Mouse (Mus musculus): ENCODE measurements around the gene Homer2.

GRCm38 (mm10) chr7:81726728-81727005 is 19.3 kb upstream of the Homer2 start:
- TF ChIP-seq CTCF (conservative IDR thresholded peaks at IDR 0.05 in 1 of 2, IDR thresholded peaks at IDR 0.05 in 1 of 2; ENCODE audit: low read depth in 2 of 2, low read length in 2 of 2) (no peak), KAT2A (IDR thresholded peaks at IDR 0.05; ENCODE audit: insufficient replicate concordance, low read length) (no peak), ELF1 (IDR thresholded peaks at IDR 0.05; ENCODE audit: low read depth, low read length) (no peak), ZMIZ1 (IDR thresholded peaks at IDR 0.05; ENCODE audit: low read depth, low read length) (no peak), ZKSCAN1 (IDR thresholded peaks at IDR 0.05; ENCODE audit: borderline replicate concordance, low read depth, low read length) (no peak), USF1 (IDR thresholded peaks at IDR 0.05; ENCODE audit: low read depth, low read length) (no peak), POLR2A (IDR thresholded peaks at IDR 0.05; ENCODE audit: low read depth, low read length) (no peak), CHD1 (IDR thresholded peaks at IDR 0.05; ENCODE audit: low read depth, low read length) (no peak)
